In the genomic region with DNA sequence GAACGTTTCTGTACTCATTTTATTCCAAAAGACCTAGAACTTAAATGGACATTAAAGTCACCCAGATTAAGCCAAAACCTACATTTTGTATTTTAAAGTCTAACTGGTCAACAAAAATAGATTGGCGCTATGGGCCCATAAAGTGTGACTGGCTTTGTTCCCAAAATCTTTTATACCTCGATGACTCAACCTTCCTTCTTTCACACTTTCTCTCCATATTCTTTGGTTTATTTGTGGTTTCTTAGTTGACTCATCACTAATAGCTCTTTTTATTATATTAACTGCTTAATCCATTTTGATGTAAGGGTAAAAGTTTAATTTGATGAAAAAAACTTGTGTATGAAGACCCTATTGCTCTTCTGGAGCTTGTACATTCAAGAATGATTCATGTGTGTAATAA, we compare ENCODE assay signal across 13 mouse cellular contexts. TPM values are rescaled to one million over a fixed set of nuclear protein-coding genes. Genes with fewer than 3 reads are reported as not detected.
"Had no signal": no experiment of that assay in that cellular context is flagged by ENCODE, and none has a peak within 500 bp of the region (broad histone marks: within the 10 kb centered on the region; RNA-seq: fewer than 3 reads in every experiment).

No protein-coding gene starts in this region.

- DNase-seq: lung, adult 18-20 months; lung, embryonic 14.5 days; lung, postnatal 10 days; lung, postnatal 4 days; midbrain, embryonic 14.5 days; right cerebral cortex, postnatal 14 days; thymus, adult 2 months; thymus, postnatal 25 days; thymus, postnatal 4 days had no signal

- ATAC-seq: midbrain, embryonic 16.5 days had no signal

RNA-seq across cellular contexts. Expression of gene Ube2d2b, which starts 1.5 kb away (rescaled TPM):
- total RNA-seq: megakaryocyte-erythroid progenitor cell, adult 5-6 weeks; monocyte, adult 5-6 weeks; neutrophil, adult 5-6 weeks had no signal
